15 mouse cellular contexts compared by ENCODE assay signal in the genomic region with DNA sequence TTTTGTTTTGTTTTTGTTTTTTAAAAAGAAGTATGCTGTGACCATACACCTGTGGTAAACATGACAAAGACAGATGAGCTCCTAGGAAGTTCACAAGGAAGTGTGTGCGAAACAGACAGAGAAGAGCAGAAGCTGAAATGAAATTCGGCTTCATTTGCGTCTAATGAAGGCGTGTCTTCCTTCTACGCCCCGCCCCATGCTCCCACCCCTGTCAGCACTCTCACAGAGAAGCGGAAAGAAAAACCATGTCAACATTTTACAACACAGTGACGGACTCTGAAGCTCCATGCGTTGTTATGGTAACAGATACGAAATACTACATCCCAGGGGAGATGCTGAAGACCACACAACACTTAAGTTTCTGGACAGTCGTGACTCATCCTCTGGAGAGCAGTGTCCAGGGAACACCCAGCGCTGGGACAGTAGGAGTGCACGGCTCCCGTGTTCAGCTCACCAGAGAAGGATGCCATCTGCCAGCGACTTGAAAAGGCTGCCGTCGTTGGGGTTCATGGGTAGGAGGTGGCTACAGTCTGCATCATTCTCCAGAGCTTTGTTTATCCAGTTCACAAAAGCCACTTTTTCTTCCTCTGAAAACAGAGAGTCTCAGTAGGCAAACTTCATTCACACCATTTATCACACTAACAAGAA. TPM values are rescaled to one million over a fixed set of nuclear protein-coding genes. Genes with fewer than 3 reads are reported as not detected.
DNase-seq lines count a peak whose midpoint lies in the region; ATAC-seq and TF ChIP-seq lines count a peak whose summit lies in the region.
"Had no signal": no experiment of that assay in that cellular context is flagged by ENCODE, and none has a peak within 500 bp of the region (broad histone marks: within the 10 kb centered on the region; RNA-seq: fewer than 3 reads in every experiment).

No protein-coding gene starts in this region.

- H3K36me3 ChIP-seq in CH12.LX (replicated peaks in 1 of 2; ENCODE audit: control insufficient read depth in 1 of 2, insufficient read depth in 1 of 2, low read length in 1 of 2) = no peaks in the 10 kb centered on the region
- no peaks in the 10 kb centered on the region for H3K36me3 ChIP-seq in embryonic facial prominence, embryonic 14.5 days (ENCODE audit: control insufficient read depth, insufficient read depth, low read length)
- H3K36me3 ChIP-seq: limb, embryonic 12.5 days; midbrain, embryonic 15.5 days had no signal

- H3K9me3 ChIP-seq in CH12.LX (replicated peaks; ENCODE audit: low read length) = no peaks in the 10 kb centered on the region
- H3K9me3 ChIP-seq in embryonic facial prominence, embryonic 14.5 days (ENCODE audit: control insufficient read depth, low read length) = no peaks in the 10 kb centered on the region
- H3K9me3 ChIP-seq: limb, embryonic 12.5 days; midbrain, embryonic 15.5 days had no signal

- no peak for TF ChIP-seq CTCF in CH12.LX (conservative IDR thresholded peaks at IDR 0.05 in 1 of 2, IDR thresholded peaks at IDR 0.05 in 1 of 2; ENCODE audit: low read depth in 2 of 2, low read length in 2 of 2)

- H3K4me2 ChIP-seq in CH12.LX (ENCODE audit: insufficient read depth, low read depth, poor library complexity, severe bottlenecking) = peak overlapping the region; percentile 88
- no peak overlapping the region for H3K4me2 ChIP-seq in embryonic facial prominence, embryonic 14.5 days (ENCODE audit: low read depth, low read length)
- H3K4me2 ChIP-seq: limb, embryonic 12.5 days; midbrain, embryonic 15.5 days had no signal

- peak; percentile 19 for DNase-seq in frontal cortex, postnatal 36 days (ENCODE audit: low spot score in 2 of 2)
- DNase-seq in frontal cortex, postnatal 14 days (ENCODE audit: low spot score in 2 of 2) = no peak
- peak; percentile 14 for DNase-seq in layer of hippocampus, adult 9-11 months
- DNase-seq in layer of hippocampus, adult 9-10 months (ENCODE audit: low spot score) = no peak
- peak; percentile 55 for DNase-seq in CH12.LX (ENCODE audit: extremely low read depth)
- no peak for DNase-seq in embryonic facial prominence, embryonic 14.5 days (ENCODE audit: low spot score)
- DNase-seq in cerebellum, adult 9-10 months = no peak
- DNase-seq in urinary bladder, postnatal 14 days (ENCODE audit: low spot score) = no peak
- DNase-seq: cerebellum, adult 9-11 months; kidney, postnatal 4 days; lung, adult 2 months had no signal

- ATAC-seq in embryonic facial prominence, embryonic 14.5 days (ENCODE audit: low read depth) = peak; percentile 31; the same call in 1 of the 2 replicates
- ATAC-seq: midbrain, embryonic 15.5 days had no signal

- TF ChIP-seq POLR2A in CH12.LX (IDR thresholded peaks at IDR 0.05; ENCODE audit: low read depth, low read length) = no peak

- H3K4me1 ChIP-seq in CH12.LX (ENCODE audit: control insufficient read depth in 1 of 2, insufficient read depth in 2 of 2) = peaks cover 0 to 3% of the 10 kb centered on the region in 2 experiments; a peak in 1 of 4 replicates
- no peaks in the 10 kb centered on the region for H3K4me1 ChIP-seq in embryonic facial prominence, embryonic 14.5 days (ENCODE audit: control insufficient read depth, insufficient read depth, low read length)
- H3K4me1 ChIP-seq: limb, embryonic 12.5 days; midbrain, embryonic 15.5 days had no signal

- peak overlapping the region; percentile 28; the same call in 1 of the 2 replicates for H3K9ac ChIP-seq in CH12.LX (ENCODE audit: insufficient read depth, low read depth)
- no peak overlapping the region for H3K9ac ChIP-seq in embryonic facial prominence, embryonic 14.5 days (ENCODE audit: low read depth, low read length)
- H3K9ac ChIP-seq: limb, embryonic 12.5 days; midbrain, embryonic 15.5 days had no signal

- H3K4me3 ChIP-seq in CH12.LX (replicated peaks in 1 of 3; ENCODE audit: low read depth in 2 of 3, low read length in 2 of 3, poor library complexity in 1 of 3) = peak overlapping the region; percentile 27 to 50 (median 44)
- H3K4me3 ChIP-seq in embryonic facial prominence, embryonic 14.5 days (ENCODE audit: low read depth, low read length) = no peak overlapping the region
- H3K4me3 ChIP-seq: erythroblast, embryonic 14.5 days; limb, embryonic 12.5 days; midbrain, embryonic 15.5 days had no signal

- H3K79me2 ChIP-seq in CH12.LX (replicated peaks; ENCODE audit: control insufficient read depth, extremely low read depth, insufficient read depth, poor library complexity, severe bottlenecking) = no peaks in the 10 kb centered on the region

- H3K27me3 ChIP-seq in CH12.LX (replicated peaks) = no peaks in the 10 kb centered on the region
- H3K27me3 ChIP-seq in embryonic facial prominence, embryonic 14.5 days (replicated peaks; ENCODE audit: control insufficient read depth, insufficient read depth, low read length) = no peaks in the 10 kb centered on the region
- H3K27me3 ChIP-seq: limb, embryonic 12.5 days; midbrain, embryonic 15.5 days had no signal

- no peak overlapping the region for H3K27ac ChIP-seq in CH12.LX (ENCODE audit: insufficient read depth, low read depth)
- no peak overlapping the region for H3K27ac ChIP-seq in embryonic facial prominence, embryonic 14.5 days (replicated peaks; ENCODE audit: low read depth, low read length)
- H3K27ac ChIP-seq: limb, embryonic 12.5 days; midbrain, embryonic 15.5 days had no signal

- no peak for TF ChIP-seq RAD21 in CH12.LX (IDR thresholded peaks at IDR 0.05; ENCODE audit: low read depth, low read length)

- dilution Hi-C loops in CH12.LX (cut with MboI; ENCODE audit: extremely low pct_ligation_motif_present, extremely low pct_unique_long_range_greater_than_20kb, low sequenced_read_pairs) = no loop called here

- 75% methylated on average over 17 of the region's 17 CpGs for WGBS in embryonic facial prominence, embryonic 14.5 days

- in situ Hi-C loops in CH12.LX (cut with MboI; ENCODE audit: low pct_ligation_motif_present, low pct_unique_long_range_greater_than_20kb, low sequenced_read_pairs) = loop anchor here (10.0 kb wide), 1 partner anchor 61 kb away; the partner anchor contains the start of gene Pls1

- no peak for TF ChIP-seq EP300 in CH12.LX (IDR thresholded peaks at IDR 0.05; ENCODE audit: low read length)

TF ChIP-seq in CH12.LX, 34 proteins besides CTCF, POLR2A, EP300 and RAD21:
- no peak for TF ChIP-seq SMC3 (IDR thresholded peaks at IDR 0.05; ENCODE audit: low read depth, low read length)
- no peak for TF ChIP-seq JUN (IDR thresholded peaks at IDR 0.05; ENCODE audit: insufficient read depth, low read depth, low read length)
- no peak for TF ChIP-seq MYC (IDR thresholded peaks at IDR 0.05; ENCODE audit: low read depth, low read length)

RNA-seq across cellular contexts. Expression of gene Trpc1, which starts 33.6 kb away (rescaled TPM):
- total RNA-seq in CH12.LX (2012; rRNA removed) (not detected in 2 replicates), CH12.LX (2014; rRNA removed) (not detected in 2 replicates)
- polyA plus RNA-seq in CH12.LX (2012; ENCODE audit: insufficient read length, low read depth) = not detected in 2 replicates
- 3.0 and 3.9 TPM in 2 replicates for polyA plus RNA-seq in embryonic facial prominence, embryonic 14.5 days (2014; fragmentation: Nextera tagmentation; extraction: Ambion mirVana)
- total RNA-seq: granulocyte monocyte progenitor cell, adult 5-6 weeks had no signal
- polyA plus RNA-seq: erythroblast, embryonic 14.5 days had no signal

Comparison
In these comparisons a context has a peak if more than half of its experiments do, and no peak if none do; other contexts are left out.
1. DNase-seq: peak in frontal cortex, postnatal 36 days (2 of 2), layer of hippocampus, adult 9-11 months (single experiment) and CH12.LX (single experiment); none in frontal cortex, postnatal 14 days (0 of 2), layer of hippocampus, adult 9-10 months (single experiment), embryonic facial prominence, embryonic 14.5 days (single experiment), cerebellum, adult 9-10 months (single experiment) and urinary bladder, postnatal 14 days (single experiment).